Mouse (Mus musculus) cerebellum, adult 18-20 months (tissue): ENCODE data around the gene Hmgxb4.
"Not testable (repeated sequence)": the region's sequence is repeated elsewhere in the genome, so short reads cannot be mapped to it uniquely, and the experiment has no call there.

Source experiments
- DNase-seq, 2 experiments: peaks; one replicate each; pipeline ENCODE4 v3.0.0; 2021

Hmgxb4 gene

DNA sequence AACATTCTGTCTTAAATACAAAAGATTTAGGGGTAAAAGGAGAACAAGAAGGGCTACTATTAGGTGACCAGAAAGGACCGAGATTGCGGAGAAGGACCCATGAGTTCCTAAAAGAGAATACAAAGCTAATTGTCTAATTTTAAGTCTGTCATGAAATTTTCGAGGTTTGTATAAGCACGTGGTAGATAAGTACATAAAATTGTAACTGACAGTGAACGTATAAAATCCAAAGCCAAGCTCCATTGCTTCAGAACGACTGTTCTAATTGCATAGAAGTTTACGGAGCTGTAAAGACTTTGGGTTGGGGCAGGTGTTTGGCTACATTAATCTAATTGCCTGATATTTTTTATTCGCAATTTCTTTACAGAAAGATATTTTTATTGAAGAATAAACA, at the start of gene Hmgxb4:
Hmgxb4 (plus strand) TSS at position 276 of the 394 bp plus-strand sequence.
- DNase-seq, result no peak

DNA sequence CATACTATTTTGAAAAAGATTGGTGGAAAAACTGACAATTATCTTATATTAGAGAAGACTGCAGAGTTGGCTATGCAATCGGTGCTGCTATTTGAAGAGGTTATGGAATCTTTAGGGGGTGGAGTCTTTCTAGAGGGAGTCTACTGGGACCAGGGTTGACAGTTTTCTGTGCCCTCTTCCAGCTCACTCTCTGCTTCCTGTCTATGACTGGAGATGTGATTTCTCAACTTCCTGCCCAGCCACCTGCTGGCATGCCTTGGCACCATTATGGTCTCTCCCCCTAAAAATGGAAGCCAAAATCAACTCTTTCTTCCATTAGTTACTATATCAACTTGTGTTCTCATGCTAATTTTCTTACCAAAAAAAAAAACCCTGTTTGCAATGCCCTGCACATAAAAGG, 43.7 kb upstream of the Hmgxb4 start:
- DNase-seq, result no peak

DNA sequence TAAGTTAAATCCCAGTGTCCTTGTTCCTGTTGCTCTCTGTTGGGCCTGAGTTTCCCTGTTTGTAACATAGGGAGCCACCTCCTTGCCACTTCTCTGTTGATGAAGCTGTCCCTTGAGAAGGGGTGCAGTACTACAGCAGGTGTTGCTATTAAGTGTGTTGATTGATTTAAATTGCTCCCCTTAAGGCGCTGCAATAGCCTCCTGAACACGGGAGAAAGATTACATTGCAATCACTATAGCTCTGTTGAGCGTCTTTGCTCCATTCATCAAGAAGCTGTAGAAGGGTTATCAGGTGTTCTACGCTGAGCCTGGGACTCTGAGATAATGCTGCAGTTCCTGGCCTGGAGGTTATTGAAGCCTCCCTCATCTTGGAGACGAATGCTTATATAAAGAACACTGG, 29.2 kb upstream of the Hmgxb4 start:
- no peak for DNase-seq

DNA sequence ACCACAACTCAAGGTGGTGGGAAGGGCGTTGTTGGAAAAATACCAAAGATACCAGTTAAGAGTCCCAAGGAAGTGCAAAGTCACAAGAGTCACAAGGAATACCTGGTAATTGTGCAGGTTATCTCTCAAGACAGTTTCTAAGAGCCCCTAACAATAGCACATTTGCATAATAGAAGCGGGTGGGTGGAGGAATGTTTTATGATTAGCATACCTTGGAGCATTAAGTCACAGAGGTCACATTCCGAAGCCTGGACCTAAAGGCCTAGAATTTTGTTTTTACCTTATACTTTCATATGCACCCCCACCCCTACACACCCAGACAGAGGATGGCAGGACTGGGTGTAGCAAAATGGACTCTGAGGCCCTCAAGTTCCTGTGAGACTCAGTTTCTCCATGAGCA, 22.9 kb upstream of the Hmgxb4 start:
- DNase-seq, result not testable (repeated sequence)

DNA sequence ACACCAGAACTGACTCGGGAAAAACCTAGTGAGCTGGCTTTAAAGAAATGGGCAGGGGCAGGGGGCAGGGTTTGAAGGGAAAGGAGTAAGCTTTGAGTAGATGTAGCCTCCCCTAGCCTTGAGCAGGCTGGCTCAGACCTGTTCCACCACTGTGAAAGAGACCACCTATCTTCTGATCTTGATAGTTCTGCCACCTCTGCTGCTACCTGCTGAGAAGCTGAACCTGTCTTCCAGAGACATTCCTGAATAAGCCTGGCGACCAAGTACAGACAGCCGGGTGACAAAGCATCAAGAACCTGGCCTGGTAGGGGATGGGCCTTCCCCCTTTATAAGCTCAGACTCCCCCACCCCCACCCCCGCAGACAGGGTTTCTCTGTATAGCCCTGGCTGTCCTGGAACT, 21.5 kb upstream of the Hmgxb4 start:
- DNase-seq, result no peak

DNA sequence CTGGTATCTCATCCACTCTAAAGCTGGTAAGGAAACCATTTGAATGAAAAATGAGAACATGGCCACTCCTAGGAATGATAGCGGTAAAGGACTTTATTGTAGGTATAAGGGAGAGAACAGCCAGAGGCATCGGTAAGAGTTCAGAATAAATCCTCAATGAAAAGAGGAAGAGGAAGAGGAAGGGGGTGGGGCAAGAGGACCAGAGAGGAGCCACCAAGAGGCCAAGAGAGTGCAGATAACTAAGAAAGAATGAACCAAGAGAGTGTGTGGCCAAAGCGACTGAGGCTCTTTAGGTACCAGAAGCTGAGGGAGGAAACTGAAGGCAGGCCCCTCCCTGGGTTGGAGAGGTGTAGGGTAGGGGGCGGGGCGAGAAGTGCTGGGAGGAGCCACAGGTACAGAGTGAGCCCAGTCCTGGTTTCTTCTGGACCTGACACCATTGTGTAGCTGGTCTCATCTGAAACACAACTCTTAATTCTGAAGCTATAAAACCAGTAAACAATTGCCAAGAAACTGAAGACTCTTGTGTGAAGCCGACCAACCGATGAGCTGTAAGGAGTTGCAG, 20.8 kb upstream of the Hmgxb4 start:
- no peak for DNase-seq

DNA sequence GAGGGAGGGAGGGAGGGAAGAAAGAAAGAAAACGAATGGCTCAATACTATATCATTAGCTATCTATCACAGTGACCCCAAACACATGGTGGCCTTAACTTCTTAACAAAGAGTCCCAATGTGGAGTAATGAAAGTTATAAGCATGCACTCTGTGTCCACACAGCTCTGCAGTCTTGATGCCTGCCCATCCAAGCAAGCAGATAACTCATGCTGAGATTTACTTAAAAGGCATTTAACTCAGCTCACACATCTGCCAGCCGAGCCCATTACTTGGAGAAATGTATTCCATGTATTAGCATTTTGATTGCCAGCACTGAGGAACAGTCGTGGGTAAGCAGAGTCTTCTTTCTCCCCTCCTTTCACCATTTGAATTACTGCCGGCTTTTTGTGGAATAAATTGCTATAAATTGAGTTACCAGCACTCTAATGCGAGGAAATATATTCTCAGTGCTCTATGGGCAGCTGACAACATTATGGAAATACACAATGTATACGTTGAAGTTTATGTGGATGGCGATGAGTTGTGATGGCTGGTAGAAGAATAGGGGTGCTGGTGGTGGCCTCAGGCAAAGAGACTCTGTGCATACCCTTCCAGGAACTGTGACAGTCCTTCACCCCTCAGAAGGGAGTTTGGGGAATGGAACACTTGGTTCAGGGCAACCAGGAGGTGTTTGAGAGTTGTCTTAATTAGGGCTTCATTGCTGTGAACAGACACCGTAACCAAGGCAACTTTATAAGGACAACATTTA, 19.9 kb upstream of the Hmgxb4 start:
- DNase-seq, result no peak

DNA sequence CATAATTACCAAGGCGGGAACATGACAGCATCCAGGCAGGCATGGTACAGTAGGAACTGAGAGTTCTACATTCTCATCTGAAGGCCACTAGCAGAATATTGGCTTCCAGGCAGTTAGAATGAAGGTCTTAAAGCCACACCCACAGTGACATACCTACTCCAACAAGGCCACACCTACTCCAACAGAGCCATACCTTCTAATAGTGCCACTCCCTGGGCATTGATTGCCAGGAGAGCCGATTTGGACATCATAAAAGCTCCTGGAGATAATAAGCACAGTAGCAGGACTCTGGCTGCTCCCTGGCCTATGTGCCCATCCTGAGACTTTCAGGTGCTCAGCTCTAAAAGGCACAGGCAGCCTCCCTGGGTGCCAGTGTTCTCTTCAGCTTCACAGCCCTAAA, 19.3 kb upstream of the Hmgxb4 start:
- DNase-seq, result no peak

DNA sequence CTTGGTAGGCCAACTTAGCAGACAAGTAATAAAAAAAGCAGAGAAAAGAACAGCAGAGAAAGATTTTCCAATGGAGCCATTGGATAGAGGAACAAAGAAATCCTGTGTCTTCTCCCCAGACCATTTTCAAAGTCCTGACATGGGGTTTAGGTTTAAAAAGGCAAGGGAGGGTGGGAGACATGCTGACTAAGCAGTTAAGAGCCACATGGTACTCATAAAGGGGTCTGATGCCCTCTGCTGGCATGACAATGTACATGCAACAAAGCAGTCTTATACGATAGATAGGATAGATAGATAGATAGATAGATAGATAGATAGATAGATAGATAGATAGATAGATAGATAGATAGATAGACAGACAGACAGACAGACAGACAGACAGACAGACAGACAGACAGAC, 15.7 kb upstream of the Hmgxb4 start:
- no peak for DNase-seq

DNA sequence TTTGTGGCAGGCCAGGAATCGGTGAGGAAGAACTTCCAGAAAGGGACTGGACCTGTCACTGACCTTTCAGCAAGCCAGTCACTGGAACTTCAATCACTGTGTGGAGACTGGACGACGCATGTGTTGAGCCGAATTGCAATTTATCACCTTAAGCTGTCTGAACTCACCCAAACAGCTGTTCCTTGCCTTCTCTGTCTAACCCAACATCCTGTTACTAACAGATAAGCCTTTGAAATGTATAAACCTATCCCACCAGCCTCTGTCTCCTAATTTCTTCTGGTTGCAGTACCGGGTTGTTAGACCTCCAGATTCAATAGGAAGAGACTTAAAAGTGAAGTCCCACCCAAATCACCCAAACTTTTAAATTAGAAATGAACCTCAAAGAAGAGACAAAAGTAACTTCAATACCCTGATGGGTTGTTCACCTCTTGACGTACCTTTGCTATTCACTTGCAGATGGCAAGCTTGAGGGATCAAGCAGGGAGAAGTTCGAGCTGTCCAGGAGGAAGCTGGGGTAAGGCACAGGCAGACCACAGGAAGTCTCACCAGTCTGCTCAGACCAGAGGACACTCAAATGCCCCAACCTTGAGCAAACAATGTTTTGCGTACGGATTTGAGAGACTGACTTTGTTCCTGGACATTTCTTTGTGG, 13.0 kb upstream of the Hmgxb4 start:
- DNase-seq, result no peak

DNA sequence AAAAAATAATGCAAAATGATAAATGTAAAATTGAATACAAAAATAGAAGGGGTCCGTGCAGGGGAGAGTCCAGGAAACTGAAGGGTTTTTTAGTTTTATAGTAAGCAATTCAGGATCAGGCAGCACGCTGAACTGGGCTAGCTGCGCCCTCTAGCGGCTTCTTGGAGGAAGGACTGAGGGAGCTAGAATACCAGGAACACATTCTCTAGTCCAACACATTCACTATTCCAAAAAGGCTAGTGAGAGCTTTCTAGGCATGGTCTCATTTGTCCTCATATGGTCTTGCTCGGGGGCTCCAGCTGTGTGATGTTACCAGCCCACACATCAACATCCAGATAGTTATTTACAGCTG, 12.5 kb upstream of the Hmgxb4 start:
- peak; percentile 43 to 64 for DNase-seq

DNA sequence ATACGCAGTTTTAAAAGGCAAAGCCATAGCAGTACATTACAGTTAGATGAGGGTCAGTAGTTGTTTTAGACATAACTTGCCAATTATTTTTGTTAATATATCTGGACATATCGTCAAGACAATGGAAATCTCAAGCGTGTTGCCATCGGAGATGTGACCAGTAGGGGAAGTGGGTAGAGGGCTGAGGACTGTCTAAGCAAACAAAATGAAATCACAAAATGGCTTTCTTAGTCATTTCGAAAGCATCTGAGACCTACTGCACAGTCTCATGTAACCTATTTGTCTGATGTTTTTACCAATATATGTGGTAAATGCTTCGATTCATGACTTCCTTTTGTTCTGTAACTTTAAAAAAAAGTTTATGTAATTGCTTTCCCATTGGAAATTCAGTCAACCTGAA, 11.3 kb upstream of the Hmgxb4 start:
- no peak for DNase-seq

DNA sequence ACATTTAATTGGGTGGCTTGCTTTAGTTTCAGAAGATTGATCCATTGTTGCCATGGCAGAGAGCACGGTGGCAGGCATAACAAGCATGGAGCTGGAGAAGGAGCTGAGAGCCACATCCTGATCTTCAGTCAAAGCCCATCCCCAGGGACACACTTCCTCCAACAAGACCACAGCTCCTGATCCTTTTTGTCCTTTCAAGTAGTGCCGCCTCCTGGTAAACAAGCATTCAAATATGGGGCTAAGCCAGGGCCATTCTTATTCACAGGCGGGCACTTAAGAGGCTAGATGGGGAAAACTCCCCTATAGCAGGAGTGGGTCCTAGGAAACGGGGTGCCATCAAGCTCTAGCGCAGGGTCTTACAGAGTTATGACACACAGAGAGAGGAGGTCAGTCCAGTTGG, 5.7 kb upstream of the Hmgxb4 start:
- no peak for DNase-seq

DNA sequence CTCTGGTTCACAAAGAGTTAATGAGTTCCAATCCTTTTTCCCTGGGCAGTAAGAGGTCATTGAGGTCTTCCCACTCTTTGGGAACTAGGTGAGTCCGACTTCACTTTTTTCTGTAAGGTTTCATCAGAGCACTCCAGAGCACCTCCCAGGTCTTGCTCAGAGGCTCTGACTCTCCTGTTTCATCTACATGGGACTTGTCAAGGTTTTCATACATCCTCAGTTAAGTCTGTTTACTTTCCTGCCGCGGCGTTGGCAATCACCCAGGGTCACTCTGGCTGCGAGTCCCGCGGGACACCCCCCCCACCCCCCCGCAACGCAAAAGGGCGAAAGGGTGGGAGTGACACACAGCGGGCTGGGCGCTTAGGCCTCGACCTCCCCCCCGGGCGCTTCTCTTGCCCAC, 3.1 kb upstream of the Hmgxb4 start:
- DNase-seq, result no peak

DNA sequence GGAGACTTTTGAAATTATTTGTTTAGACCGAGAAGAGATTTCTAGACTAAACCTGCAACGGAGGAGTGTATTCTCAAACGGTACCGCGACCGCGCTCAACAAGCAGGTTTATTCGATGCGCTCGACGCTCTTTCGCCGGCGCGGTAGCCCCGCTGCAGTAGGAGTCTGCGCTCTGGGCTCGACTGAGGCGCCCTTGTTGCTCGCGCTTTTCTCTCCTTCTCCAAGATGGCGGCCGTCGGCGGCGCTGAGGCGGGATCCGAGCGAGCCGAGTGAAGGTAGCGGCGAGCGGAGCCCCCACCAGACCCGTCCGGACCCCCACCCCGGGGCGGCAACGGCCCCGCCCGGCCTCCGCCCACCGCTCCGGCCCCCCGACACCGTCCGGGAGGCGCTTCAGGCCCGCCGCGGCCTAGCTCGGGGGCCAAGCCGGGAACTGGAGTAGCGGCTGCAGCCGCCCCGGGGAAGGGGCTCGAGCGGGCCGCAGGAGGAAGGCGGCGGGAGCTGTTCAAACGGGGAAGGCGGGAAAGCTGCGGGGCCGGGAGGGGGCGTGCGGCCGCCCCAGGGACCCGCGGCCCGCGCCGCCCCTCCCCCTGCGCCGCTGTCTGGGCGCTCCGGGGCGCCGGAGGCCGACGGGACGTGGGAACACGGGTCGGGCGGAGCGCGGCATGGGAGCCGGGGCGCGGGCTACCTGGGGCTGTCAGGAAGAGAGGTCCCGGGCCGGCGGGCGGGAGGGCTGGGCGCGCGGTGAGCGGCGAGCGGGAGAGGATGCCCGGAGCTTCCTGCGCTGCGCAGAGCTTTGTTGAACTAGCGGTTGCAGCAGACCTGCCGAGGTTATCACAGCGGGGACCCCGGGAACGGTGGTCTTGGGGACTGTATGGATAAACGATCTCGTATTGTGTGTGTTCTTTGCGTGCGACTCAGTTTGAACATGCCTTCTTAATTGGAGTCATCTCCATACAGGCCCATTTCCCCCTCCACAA, 607 bp downstream of the Hmgxb4 start:
- DNase-seq, result peak; percentile 88

DNA sequence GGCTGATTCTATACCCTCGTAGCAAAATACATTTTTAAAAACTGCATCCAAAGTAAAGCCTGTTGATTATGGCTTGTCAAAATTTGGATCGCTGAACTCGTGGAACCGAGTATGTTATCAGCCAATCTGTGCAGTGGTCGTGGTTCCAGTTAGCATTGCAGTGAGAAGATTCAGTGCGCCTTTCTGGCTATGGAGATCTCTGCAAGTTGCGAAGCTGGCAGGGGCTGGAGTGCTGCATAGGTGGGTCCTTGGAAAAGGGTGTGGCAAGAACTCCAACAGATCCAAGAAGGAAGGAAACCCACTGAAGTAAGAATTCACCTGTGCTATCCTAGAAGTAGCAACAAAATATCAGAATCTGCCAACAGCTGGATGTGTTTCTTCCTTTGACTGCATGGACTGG, 1.4 kb downstream of the Hmgxb4 start:
- peak in 1 of 2 experiments; percentile 18 for DNase-seq

DNA sequence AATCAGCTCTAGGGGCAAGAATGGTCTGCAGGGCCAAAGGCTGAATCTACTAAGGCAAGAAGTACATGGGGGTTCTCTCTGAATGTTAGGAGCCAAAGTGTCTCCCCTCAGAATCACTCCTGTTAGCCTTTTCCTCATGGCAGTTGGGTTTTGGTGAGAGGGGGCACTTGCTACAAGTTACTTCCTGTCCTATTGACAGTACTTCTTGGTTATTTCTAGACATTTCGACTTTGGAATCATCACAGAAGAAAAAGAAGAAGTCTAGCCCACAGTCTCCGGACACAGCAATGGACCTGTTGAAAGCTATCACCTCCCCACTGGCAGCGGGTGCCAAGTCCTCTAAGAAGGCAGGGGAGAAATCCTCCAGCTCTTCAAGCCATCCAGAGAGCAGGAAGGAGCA, 7.3 kb downstream of the Hmgxb4 start:
- DNase-seq, result no peak

DNA sequence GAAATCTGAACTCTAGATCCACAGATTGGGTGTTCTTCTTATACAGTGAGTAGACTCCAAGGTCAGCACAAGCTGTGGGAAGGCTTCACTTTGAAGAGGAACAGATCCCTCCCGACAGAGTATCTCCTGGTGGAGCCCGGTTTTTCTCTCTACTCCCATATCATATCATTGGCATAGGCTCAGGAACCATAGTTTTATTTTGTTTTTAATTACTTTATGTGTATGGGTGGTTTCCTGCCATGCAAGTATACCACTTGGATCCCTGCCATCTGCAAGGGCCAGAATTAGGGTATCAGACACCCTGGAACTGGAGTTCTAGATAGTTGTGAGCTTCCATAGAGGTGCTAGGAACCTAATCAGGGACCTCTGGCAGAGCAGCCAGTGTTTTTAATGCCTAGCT, 15.7 kb downstream of the Hmgxb4 start:
- no peak for DNase-seq

DNA sequence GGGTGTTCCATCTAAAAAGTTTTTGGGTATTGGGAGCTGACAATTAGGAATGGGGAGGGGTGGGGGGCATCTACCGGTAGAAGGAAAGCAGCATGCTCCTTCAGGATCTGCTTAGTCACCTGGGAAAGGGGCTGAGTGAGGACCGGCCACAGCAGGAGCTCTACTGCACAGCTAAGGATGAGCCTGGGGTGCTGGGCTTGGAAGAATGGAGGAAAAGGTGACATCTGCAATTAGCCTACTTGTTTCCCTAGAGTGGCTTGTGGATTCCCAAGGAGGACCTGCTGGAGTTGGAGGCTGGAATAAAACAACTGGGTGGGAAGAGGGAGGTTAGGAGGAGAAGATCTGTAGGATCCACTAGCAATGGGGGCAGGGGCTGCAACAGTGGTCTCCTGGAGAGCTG, 20.4 kb downstream of the Hmgxb4 start:
- no peak for DNase-seq

DNA sequence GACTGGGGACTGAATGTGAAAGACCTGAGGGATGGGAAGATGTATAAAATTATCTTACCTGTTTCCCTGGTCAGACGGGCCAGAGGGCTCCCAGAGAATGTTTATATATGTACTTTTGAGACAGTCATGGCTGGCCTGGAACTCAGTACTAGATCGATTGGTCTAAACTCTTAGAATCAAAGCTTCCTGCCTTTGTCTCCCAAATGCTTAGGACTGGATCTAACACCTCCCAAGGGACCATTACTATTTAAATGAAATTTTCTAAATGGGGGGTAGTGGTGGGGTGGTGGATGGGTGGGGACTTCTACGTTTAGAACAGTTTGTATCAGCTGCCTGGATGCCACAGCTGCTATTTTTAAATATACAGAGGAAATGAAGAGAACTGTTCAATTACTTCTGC, 20.8 kb downstream of the Hmgxb4 start:
- DNase-seq, result no peak

DNA sequence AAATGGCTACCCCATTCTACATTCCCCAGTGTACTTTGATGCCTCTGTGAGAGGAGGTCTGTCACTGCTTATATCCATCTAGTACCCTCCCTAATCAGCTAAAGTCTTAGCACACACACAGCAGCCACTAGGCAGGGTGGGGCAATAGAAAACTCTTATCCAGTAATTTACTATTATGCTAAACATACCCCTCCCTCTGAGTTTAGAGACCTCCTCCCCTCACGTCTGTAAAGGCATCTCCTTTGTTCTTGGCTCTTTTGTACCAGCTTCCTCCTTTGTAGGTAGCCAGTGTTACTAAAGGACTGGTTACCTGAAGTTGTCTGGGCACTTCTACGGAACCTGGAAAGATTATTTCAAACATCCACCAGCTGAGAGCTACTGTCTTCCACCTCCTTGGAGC, 22.8 kb downstream of the Hmgxb4 start:
- no peak for DNase-seq

DNA sequence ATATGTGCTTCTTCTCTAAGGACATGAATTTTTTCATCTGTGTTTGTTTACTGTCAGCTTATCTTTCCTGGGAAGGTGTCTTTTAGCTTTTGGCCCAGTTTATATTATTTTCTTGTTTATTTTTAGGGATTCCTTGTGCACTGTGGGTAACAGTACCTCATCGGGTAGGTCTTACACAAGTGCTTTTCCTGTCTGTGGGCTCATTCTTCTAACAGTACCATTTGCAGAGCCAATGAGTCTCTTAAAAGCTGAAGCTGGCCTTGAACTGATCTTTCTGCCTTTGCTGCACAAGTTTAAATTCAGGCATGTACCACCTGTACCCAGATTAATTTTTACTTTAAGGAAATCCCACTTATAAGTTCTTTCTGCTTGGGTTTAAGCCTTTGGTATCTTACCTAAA, 23.3 kb downstream of the Hmgxb4 start:
- no peak for DNase-seq

DNA sequence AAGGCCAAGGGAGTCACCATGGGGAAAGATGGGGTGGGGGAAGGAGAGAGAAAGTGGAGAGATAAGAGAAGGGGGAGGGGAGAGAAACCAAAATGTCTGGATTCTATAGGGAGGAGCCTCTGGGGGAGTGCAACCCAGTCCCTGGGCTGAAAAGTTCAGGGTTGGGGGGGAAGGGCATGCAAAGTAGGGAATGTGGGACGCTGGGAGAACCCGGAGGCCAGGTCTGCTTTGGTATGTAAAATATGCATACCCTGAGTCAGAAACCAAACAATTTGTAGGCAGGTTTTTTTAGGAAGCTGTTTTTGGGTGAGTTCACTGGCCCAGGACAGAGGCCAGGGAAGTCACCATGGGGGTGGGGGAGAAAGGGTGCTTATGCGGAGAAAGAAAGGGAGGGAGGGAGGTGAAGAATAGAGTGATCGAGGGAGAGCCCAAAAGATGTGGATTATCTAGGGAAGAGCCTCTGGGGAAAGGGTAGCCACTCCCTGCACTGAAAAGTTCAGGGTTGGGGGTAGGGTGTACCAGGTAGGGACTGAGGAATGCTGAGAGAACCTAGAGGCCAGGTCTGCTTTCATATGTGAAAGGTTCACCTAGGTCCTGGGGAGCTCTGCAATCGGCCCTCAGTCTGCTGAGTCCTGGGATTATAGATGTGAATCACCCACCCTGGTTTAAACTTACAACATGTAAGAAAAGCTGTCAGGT, 25.3 kb downstream of the Hmgxb4 start:
- no peak for DNase-seq
